ENCODE assay signal across 8 mouse cellular contexts in genomic region chr9:41890273-41891141, GRCm38 (mm10).
DNase-seq lines count a peak whose midpoint lies in the region; ATAC-seq and TF ChIP-seq lines count a peak whose summit lies in the region.

No protein-coding gene starts in this region.

- peak overlapping the region; percentile 60; the same call in 1 of the 2 replicates for H3K9ac ChIP-seq in kidney, postnatal 0 days (ENCODE audit: low read depth, low read length)
- H3K9ac ChIP-seq in limb, embryonic 14.5 days (ENCODE audit: low read depth, low read length, severe bottlenecking), result peak overlapping the region; percentile 57
- H3K9ac ChIP-seq in midbrain, embryonic 16.5 days (ENCODE audit: low read depth, low read length), result peak overlapping the region; percentile 69

- no peak for TF ChIP-seq CTCF in kidney, adult 2 months (conservative IDR thresholded peaks at IDR 0.05; ENCODE audit: insufficient read depth, insufficient read length, low read depth, low read length)
- no peak for TF ChIP-seq CTCF in embryonic fibroblast, embryonic 13.5 days (IDR thresholded peaks at IDR 0.05; ENCODE audit: borderline replicate concordance, insufficient read depth, low read length)
- no peak for TF ChIP-seq CTCF in kidney, postnatal 0 days (IDR thresholded peaks at IDR 0.05; ENCODE audit: low read depth)
- no peak for TF ChIP-seq CTCF in testis, adult 2 months (IDR thresholded peaks at IDR 0.05; ENCODE audit: control insufficient read depth, insufficient read depth, insufficient replicate concordance, low read depth, low read length)

- TF ChIP-seq POLR2A in kidney, adult 2 months (IDR thresholded peaks at IDR 0.05; ENCODE audit: low read depth, low read length), result no peak
- TF ChIP-seq POLR2A in embryonic fibroblast, embryonic 13.5 days (IDR thresholded peaks at IDR 0.05; ENCODE audit: low read depth, low read length), result peak; percentile 50; the same call in 1 of the 2 replicates
- 0 out of 2 replicates have a peak, but pooled peaks have one; percentile 39 for TF ChIP-seq POLR2A in limb, embryonic 14.5 days (IDR thresholded peaks at IDR 0.05; ENCODE audit: borderline replicate concordance, extremely low read depth, insufficient read depth, insufficient read length)
- peak; percentile 16; the same call in 1 of the 2 replicates for TF ChIP-seq POLR2A in testis, adult 2 months (IDR thresholded peaks at IDR 0.05; ENCODE audit: control insufficient read depth, low read depth, low read length)

- no peaks in the 10 kb centered on the region for H3K4me1 ChIP-seq in kidney, adult 2 months (ENCODE audit: control insufficient read depth, insufficient read depth, low read length)
- peaks cover 3% of the 10 kb centered on the region for H3K4me1 ChIP-seq in embryonic fibroblast, embryonic 13.5 days (ENCODE audit: control insufficient read depth, insufficient read depth, low read length)
- peaks cover 23% of the 10 kb centered on the region for H3K4me1 ChIP-seq in heart, embryonic 10.5 days
- peaks cover 5% of the 10 kb centered on the region; the same call in 1 of the 2 replicates for H3K4me1 ChIP-seq in kidney, postnatal 0 days (replicated peaks; ENCODE audit: insufficient read depth, low read length)
- peaks cover 33% of the 10 kb centered on the region for H3K4me1 ChIP-seq in limb, embryonic 14.5 days (ENCODE audit: control insufficient read depth, insufficient read depth, low read length)
- peaks cover 31% of the 10 kb centered on the region for H3K4me1 ChIP-seq in midbrain, embryonic 16.5 days (ENCODE audit: control insufficient read depth, insufficient read depth, low read length)
- H3K4me1 ChIP-seq in testis, adult 2 months (ENCODE audit: control insufficient read depth, insufficient read depth, low read length), result peaks cover 8% of the 10 kb centered on the region

- peak; percentile 87 for ATAC-seq in kidney, postnatal 0 days (replicated peaks; ENCODE audit: low FRiP score, low read depth)
- peak; percentile 93 for ATAC-seq in limb, embryonic 14.5 days (ENCODE audit: low FRiP score, low read depth)
- ATAC-seq in midbrain, embryonic 16.5 days, result peak; percentile 93

- H3K27me3 ChIP-seq in kidney, adult 2 months (replicated peaks; ENCODE audit: control insufficient read depth, insufficient read depth, low read length), result no peaks in the 10 kb centered on the region; the same call in 1 of the 2 replicates
- H3K27me3 ChIP-seq in heart, embryonic 10.5 days (ENCODE audit: insufficient read depth, poor library complexity, severe bottlenecking), result no peaks in the 10 kb centered on the region
- H3K27me3 ChIP-seq in kidney, postnatal 0 days (ENCODE audit: insufficient read depth, low read length), result no peaks in the 10 kb centered on the region
- H3K27me3 ChIP-seq in limb, embryonic 14.5 days (ENCODE audit: control insufficient read depth, insufficient read depth, low read length), result no peaks in the 10 kb centered on the region
- H3K27me3 ChIP-seq in midbrain, embryonic 16.5 days (ENCODE audit: control insufficient read depth, insufficient read depth, low read depth, low read length), result no peaks in the 10 kb centered on the region
- H3K27me3 ChIP-seq in testis, adult 2 months (ENCODE audit: control insufficient read depth, insufficient read depth, low read length), result peaks cover 5% of the 10 kb centered on the region

- H3K36me3 ChIP-seq in kidney, adult 2 months (ENCODE audit: control insufficient read depth, insufficient read depth, low read length), result no peaks in the 10 kb centered on the region
- H3K36me3 ChIP-seq in heart, embryonic 10.5 days, result no peaks in the 10 kb centered on the region
- no peaks in the 10 kb centered on the region for H3K36me3 ChIP-seq in kidney, postnatal 0 days (ENCODE audit: insufficient read depth, low read length)
- H3K36me3 ChIP-seq in limb, embryonic 14.5 days (ENCODE audit: control insufficient read depth, insufficient read depth, low read length), result no peaks in the 10 kb centered on the region
- no peaks in the 10 kb centered on the region for H3K36me3 ChIP-seq in midbrain, embryonic 16.5 days (ENCODE audit: control insufficient read depth, insufficient read depth, low read length)
- no peaks in the 10 kb centered on the region for H3K36me3 ChIP-seq in testis, adult 2 months (ENCODE audit: control insufficient read depth, insufficient read depth, low read length)

- H3K4me3 ChIP-seq in kidney, adult 2 months (ENCODE audit: insufficient read depth, low read depth, low read length), result peak overlapping the region; percentile 51
- H3K4me3 ChIP-seq in embryonic fibroblast, embryonic 13.5 days (ENCODE audit: insufficient read depth, low read length), result no peak overlapping the region
- H3K4me3 ChIP-seq in heart, embryonic 10.5 days, result peak overlapping the region; percentile 56
- H3K4me3 ChIP-seq in kidney, postnatal 0 days (replicated peaks; ENCODE audit: low read depth, low read length), result peak overlapping the region; percentile 24
- H3K4me3 ChIP-seq in limb, embryonic 14.5 days (replicated peaks; ENCODE audit: low read length), result peak overlapping the region; percentile 33
- peak overlapping the region; percentile 33 for H3K4me3 ChIP-seq in midbrain, embryonic 16.5 days (ENCODE audit: low read depth, low read length)
- peak overlapping the region; percentile 71 for H3K4me3 ChIP-seq in testis, adult 2 months (ENCODE audit: control insufficient read depth, low read depth, low read length)

- 4% methylated on average over 41 of the region's 42 CpGs for WGBS in kidney, adult 2 months
- WGBS in heart, embryonic 10.5 days, result under 1% methylated on average over 40 of the region's 42 CpGs
- 3% methylated on average over 40 of the region's 42 CpGs for WGBS in kidney, postnatal 0 days
- 2% methylated on average over 42 of the region's 42 CpGs for WGBS in limb, embryonic 14.5 days
- under 1% methylated on average over 38 of the region's 42 CpGs for WGBS in midbrain, embryonic 16.5 days

- no peak overlapping the region for H3K27ac ChIP-seq in kidney, adult 2 months (ENCODE audit: insufficient read depth, low read depth, low read length)
- peak overlapping the region; percentile 54; the same call in 1 of the 2 replicates for H3K27ac ChIP-seq in embryonic fibroblast, embryonic 13.5 days (ENCODE audit: insufficient read depth, low read length)
- peak overlapping the region; percentile 93 for H3K27ac ChIP-seq in heart, embryonic 10.5 days
- H3K27ac ChIP-seq in kidney, postnatal 0 days, result peak overlapping the region; percentile 91
- H3K27ac ChIP-seq in limb, embryonic 14.5 days (replicated peaks; ENCODE audit: low read depth, low read length), result peak overlapping the region; percentile 97
- peak overlapping the region; percentile 99 for H3K27ac ChIP-seq in midbrain, embryonic 16.5 days (ENCODE audit: low read length)
- peak overlapping the region; percentile 70 for H3K27ac ChIP-seq in testis, adult 2 months (ENCODE audit: control insufficient read depth, insufficient read depth, low read depth, low read length)

- H3K9me3 ChIP-seq in heart, embryonic 10.5 days, result no peaks in the 10 kb centered on the region
- H3K9me3 ChIP-seq in kidney, postnatal 0 days (replicated peaks; ENCODE audit: low read length), result no peaks in the 10 kb centered on the region
- H3K9me3 ChIP-seq in limb, embryonic 14.5 days (ENCODE audit: control insufficient read depth, low read length), result no peaks in the 10 kb centered on the region
- H3K9me3 ChIP-seq in midbrain, embryonic 16.5 days (replicated peaks; ENCODE audit: control insufficient read depth, low read length, poor library complexity, severe bottlenecking), result no peaks in the 10 kb centered on the region

- peak; percentile 16 for DNase-seq in kidney, adult 2 months
- DNase-seq in kidney, adult 11 months, result no peak
- peak; percentile 91 for DNase-seq in heart, embryonic 10.5 days (ENCODE audit: low spot score)
- DNase-seq in kidney, postnatal 0 days (ENCODE audit: low spot score), result peak; percentile 82
- peak; percentile 88 for DNase-seq in limb, embryonic 14.5 days (ENCODE audit: low spot score)

- H3K4me2 ChIP-seq in kidney, postnatal 0 days (ENCODE audit: low read length), result peak overlapping the region; percentile 63
- peak overlapping the region; percentile 63 for H3K4me2 ChIP-seq in limb, embryonic 14.5 days (replicated peaks; ENCODE audit: low read depth, low read length, severe bottlenecking)
- peak overlapping the region; percentile 65 for H3K4me2 ChIP-seq in midbrain, embryonic 16.5 days (ENCODE audit: low read length)
